Mouse (Mus musculus) heart, adult 11 months (tissue): ENCODE measurements around the gene Apoh.

Experiments
- DNase-seq: peaks from one replicate; pipeline ENCODE4 v3.0.0; 2022

Gene Apoh

DNA sequence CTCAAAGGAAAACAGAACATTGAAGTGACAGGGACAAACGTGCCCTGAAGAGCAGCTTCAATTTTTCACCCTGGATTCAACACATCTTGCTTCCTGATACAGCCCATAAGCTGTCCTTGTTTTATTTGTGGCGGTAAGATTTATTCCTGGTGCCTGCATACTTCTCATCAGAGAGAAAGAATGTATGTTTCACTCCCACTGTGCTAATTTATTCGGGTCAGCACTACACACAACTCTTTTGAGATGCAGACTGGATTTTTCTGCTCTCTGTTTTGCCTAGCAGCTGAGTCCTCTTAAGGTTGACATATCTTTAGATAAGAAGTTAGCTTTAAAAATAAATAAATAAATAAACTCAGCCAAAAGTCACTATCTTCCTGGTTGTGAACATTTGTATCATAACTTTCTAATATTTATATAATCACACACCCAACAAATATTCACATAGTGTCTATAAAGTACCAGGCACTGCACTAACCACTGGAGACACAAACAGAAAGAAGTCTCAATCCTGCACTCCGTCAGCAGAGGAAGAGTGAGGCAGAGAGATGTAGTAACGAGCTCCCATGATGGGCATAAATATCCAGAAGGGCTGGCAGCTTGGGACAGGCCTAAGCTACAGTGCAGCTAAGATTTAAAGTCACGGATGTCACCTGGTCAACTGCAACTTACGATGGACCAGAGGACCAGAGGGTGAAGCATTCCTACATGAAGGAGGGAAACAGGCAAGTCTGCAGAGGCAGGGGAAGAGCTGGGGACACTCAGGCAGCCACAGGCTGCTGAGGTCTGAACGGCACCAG lies 9.4 kb upstream of the Apoh start:
- no peak for DNase-seq

- DNase-seq = no peak
Observed at GRCm38 (mm10) chr11:108334658-108335057, 8.5 kb upstream of the Apoh start.

GRCm38 (mm10) chr11:108335536-108335935 lies 7.6 kb upstream of the Apoh start:
- no peak for DNase-seq

DNA sequence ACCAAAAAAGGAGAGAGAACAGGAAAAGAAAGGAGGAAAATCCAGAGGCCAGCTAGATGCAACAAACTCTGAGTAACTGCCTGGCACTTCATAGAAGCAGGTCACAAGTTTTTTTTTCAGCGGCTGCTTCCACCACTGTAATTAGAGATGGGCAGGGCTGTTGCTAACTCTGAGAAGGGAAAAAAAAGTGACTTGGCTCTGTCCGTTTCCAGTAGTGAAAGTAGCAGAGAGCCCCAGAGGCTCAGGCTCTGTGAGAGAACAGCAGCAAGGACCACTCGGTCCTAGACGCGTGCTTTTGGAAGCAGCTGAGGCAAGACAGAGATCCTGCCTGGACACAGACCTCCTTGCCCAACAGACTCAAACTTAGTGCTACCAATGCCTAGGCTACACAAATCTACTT lies 6.7 kb upstream of the Apoh start:
- peak; percentile 94 for DNase-seq

- DNase-seq = no peak
Observed at GRCm38 (mm10) chr11:108340293-108340692, 2.9 kb upstream of the Apoh start.

DNA sequence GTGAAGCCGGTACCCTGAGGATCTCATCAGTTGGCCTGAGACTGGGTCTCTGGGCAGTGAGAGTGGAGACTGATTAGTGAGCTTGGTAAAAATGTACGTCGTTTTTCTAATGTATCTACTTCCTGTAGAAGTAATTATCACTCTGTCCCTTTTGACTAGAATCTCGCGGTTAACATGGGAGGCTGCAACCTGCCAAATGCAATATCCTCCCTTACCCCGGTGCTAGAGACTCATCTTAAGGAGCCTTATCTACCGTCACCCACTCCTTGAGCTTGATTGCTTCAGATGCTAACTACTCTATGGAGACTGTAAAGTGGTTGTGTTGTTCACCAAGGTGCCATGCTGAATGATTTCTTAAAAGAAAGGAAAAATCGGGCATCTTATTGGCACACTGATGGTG lies 1.4 kb upstream of the Apoh start:
- DNase-seq = no peak

GRCm38 (mm10) chr11:108343789-108344462 lies 772 bp downstream of the Apoh start, which contains the start of gene Prkca:
TSS of gene Prkca (minus strand) at chr11:108343928.
- DNase-seq = peak; percentile 99

DNA sequence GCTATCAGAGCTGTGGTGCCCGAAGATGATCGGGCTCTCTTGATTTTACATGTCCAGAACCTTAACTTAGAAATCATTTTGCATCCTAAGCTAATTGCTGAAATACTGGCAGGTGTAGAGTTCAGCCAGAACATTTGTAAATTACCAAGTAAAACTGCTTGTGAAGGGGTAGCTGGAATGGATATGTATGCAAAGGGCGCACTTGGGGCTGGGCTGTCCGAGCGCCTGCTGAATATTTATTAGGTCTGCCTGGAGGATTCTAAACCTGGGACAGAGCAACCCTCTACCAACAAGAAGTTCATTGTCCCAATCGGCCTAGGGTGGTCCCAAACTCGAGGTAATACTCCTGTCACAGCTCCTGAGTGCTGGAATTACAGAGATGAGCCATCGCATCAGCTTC lies 1.6 kb downstream of the Apoh start:
- peak; percentile 87 for DNase-seq

DNA sequence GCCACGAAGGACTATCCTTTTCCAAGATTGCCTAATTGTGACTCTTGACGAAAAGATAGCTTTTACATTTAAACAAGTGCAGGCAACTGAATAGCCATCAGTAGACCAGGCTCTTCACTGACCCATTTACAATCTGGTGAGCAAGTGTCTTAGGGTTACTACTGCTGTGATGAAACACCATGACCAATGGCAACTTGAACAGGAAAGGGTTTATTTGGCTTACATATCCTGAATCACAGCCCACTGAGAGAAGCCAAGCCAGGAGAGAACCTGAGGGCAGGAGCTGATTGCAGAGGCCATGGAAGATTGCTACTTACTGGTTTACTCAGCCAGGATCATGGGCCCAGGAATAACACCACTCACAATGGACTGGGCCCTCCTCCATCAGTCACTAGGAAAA lies 2.2 kb downstream of the Apoh start:
- no peak for DNase-seq

- DNase-seq = no peak
Observed at GRCm38 (mm10) chr11:108350799-108351198, 7.6 kb downstream of the Apoh start.

GRCm38 (mm10) chr11:108352842-108353388 lies 9.8 kb downstream of the Apoh start:
- no peak for DNase-seq

DNA sequence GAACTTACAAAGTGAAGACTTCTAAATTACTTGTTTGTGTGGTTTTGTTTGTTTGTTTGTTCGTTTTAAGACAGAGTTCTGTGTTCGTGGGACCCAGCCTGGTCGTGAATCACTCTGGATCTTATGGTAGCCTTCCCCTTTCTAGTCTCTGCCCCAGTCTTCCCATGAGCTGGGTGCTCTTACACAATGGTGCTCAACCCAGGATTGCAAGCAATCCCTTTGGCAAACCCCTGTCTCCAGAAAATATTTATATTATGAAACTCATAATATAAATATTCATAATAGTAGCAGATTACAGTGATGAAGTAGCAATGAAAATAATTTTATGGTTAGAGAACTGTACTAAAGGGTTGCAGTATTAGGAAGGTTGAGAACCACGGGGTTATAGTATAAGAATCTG lies 12.9 kb downstream of the Apoh start:
- DNase-seq = no peak

DNA sequence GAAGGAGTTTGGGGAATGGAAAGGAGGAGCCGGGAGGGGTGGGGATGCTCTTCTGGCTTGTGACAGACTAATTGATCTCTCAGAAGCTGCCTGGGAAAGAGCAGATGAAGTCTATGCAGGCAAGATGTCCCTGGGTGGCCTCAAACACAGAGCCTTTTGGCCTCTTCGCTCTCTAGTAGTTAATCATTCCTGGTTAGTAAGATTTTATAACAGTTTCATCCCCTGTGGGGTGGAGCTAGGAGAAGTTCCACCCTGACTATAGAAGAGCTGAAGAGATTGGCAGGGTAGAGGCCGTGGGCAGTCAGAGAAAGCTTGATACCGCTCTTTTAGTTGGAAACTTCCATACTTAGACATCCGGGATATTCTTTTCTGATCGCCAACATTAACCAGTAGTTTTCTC lies 15.8 kb downstream of the Apoh start:
- DNase-seq = no peak

GRCm38 (mm10) chr11:108360983-108361382 lies 17.8 kb downstream of the Apoh start:
- DNase-seq = peak; percentile 78

DNA sequence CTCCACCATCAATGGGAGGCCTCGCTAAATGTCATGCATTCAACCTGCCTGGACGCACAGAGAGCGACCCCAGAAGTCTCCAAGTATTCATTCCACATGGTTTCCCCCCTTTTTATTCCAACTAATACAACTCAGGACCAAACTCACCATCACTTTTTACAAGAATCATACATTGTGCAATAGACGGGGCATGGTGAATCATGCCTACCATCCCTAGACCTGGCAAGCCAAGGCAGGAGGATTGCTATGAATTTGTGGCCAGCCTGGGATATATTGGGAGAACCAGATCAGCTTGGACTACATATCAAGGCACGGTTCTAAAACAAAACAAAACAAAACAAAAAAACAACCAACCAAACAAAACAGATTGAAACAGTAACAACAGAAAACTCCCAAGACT lies 19.8 kb downstream of the Apoh start:
- DNase-seq = peak; percentile 75

DNA sequence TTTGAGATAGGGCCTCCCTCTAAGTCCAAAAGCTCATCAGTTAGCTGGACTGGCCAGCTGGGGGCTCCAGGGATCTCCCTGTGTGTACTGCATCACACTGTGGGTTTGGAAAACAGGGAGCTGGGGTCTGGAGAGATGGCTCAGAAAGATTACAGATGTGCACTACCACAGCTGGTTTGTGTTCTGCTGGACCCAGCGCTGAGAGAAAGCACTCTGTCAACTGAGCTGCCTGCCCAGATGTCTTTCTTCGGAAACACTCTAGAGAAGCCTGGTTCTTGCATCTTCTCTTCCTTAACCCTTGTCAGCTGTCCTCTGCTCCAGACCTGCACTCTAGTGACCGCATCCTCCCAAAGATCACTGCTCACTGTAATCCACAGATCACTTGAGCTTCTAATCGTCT lies 20.8 kb downstream of the Apoh start:
- DNase-seq = peak; percentile 80

DNA sequence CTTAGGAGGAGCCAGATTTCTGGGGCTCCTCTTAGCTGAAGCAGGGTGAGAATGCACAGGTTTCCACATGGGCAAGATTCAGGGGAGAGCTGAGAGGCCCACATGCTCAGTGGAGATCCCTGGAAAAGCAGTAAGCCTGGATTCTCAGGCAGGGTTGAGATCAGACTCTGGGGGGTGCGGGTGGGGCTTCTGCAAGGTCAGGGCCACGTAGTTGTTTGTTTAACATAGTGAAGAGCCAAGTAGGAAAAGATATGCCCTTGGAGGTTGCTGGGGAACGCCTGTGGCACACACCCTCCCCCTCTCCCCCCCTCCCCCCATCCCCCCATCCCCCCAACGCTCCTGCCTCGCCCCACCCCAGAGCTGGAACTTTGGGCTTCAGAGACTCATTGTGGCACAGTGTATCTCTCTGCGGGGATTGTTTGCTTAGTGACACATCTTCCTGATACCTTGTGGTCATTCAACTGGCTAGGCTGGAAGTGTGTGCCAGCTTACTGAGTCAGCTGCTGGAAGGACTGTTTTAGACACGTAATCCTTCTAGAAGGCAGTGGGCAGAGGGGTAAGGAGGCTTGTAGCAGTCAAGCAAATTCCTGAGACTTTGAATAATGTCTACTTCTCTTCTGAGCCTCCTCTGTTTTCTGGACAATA lies 21.9 kb downstream of the Apoh start:
- DNase-seq = peak; percentile 70

DNA sequence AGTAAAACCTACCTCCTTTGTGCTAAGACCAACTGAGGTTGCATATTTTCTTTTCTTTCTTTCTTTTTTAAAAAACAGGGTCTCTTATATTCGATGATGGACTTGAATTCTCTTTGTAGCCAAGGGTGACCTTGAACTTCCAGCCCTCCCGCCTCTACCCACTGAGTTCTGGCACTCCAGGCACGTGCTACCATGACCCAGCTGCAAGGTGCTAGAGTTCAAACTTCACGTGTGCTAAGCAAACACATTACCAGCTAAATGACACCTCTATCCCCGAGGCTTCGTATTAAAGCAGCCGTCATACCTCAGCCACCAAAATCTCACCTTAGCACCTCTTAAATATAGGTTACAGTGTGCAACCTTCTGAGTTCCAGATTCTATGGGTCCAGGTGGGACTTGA lies 22.4 kb downstream of the Apoh start:
- no peak for DNase-seq

- DNase-seq = peak; percentile 86
Observed at GRCm38 (mm10) chr11:108367046-108367445, 23.9 kb downstream of the Apoh start.

- no peak for DNase-seq
Observed at GRCm38 (mm10) chr11:108376815-108377214, 33.7 kb downstream of the Apoh start.

GRCm38 (mm10) chr11:108377680-108378362 lies 34.7 kb downstream of the Apoh start:
- peak; percentile 94 for DNase-seq

DNA sequence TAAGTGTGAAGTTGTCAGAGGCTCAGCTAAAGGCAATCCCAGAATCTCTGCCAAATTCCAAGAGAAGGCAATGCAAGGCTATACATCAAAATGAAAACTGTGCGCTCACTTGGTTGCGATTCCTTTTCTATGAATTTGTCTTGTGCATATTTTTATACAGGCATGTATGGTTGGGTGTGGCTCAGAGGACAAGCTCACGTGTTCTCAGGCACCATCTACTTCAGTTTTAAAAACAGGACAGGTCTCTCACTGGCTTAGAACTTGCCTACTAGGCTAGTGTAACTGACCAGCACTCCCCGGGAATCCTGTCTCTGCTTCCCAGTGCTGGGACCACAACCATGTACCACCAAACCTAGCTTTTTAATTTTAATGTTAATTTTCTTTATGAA lies 35.2 kb downstream of the Apoh start:
- DNase-seq = no peak

DNA sequence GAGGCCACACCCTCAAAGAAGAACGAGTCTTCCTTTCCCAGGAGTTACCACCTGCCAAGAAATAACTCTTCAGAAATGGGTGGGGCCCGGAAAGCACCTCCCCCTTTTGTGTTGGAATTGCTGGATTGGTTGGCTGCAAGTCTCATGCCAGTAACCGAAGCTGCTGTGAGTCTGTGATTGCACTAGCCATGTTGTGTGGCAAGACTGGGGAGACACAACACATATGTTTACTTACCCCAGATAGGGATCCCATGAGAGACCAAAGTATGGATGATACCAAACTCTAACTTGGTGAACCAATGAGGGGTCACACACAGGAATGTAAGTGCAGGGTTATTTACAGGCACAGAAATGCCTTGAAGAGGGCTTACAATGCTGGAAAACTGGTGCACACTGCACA lies 39.5 kb downstream of the Apoh start:
- no peak for DNase-seq
